Mouse (Mus musculus) limb, embryonic 14.5 days (tissue): ENCODE measurements around the gene Wnt10b. TPM values are rescaled to one million over a fixed set of nuclear protein-coding genes. Genes with fewer than 3 reads are reported as not detected.

Experiments used
- ATAC-seq: fragments of 200-750 bp; cut with Nextera tagmentation; 2 replicates; pipeline ENCODE4 v1.8.0; 2017; ENCODE audit warnings: low read depth, moderate number of reproducible peaks, moderate TSS enrichment; ENCODE audit not compliant: low FRiP score
- DNase-seq: peaks from one replicate; pipeline ENCODE4 v3.0.0-alpha.2; 2015; ENCODE audit warnings: low spot score
- H3K27ac ChIP-seq: fragments of 300-500 bp; sonication (generic); replicated peaks from 2 replicates; pipeline ENCODE4 v1.5.1; 2014; ENCODE audit warnings: low read depth, mild to moderate bottlenecking, low read length, moderate library complexity, mixed read lengths
- H3K27me3 ChIP-seq: fragments of 300-500 bp; sonication (generic); 2 replicates; pipeline ENCODE4 v1.6.1; 2014; ENCODE audit warnings: low read length, mixed read lengths; ENCODE audit not compliant: control insufficient read depth, insufficient read depth
- H3K36me3 ChIP-seq: fragments of 300-500 bp; sonication (generic); 2 replicates; pipeline ENCODE4 v1.6.1; 2014; ENCODE audit warnings: mild to moderate bottlenecking, low read length, moderate library complexity, mixed read lengths; ENCODE audit not compliant: control insufficient read depth, insufficient read depth
- H3K4me1 ChIP-seq: fragments of 300-500 bp; sonication (generic); 2 replicates; pipeline ENCODE4 v1.6.1; 2014; ENCODE audit warnings: antibody characterized with exemption, low read length, mixed read lengths; ENCODE audit not compliant: control insufficient read depth, insufficient read depth
- H3K4me2 ChIP-seq: fragments of 300-500 bp; sonication (generic); replicated peaks from 2 replicates; pipeline ENCODE4 v1.6.1; 2014; ENCODE audit warnings: low read depth, mild to moderate bottlenecking, low read length, moderate library complexity; ENCODE audit not compliant: severe bottlenecking
- H3K4me3 ChIP-seq: fragments of 300-500 bp; sonication (generic); replicated peaks from 2 replicates; pipeline ENCODE4 v1.5.1; 2014; ENCODE audit warnings: low read length
- H3K9ac ChIP-seq: fragments of 300-500 bp; sonication (generic); 2 replicates; pipeline ENCODE4 v1.6.1; 2014; ENCODE audit warnings: mild to moderate bottlenecking, low read depth, low read length, moderate library complexity; ENCODE audit not compliant: severe bottlenecking
- H3K9me3 ChIP-seq: fragments of 300-500 bp; sonication (generic); 2 replicates; pipeline ENCODE4 v1.6.1; 2016; ENCODE audit warnings: low read length; ENCODE audit not compliant: control insufficient read depth
- POLR2A ChIP-seq: fragments of 200-500 bp; IDR thresholded peaks from 2 replicates; pipeline ENCODE4 v1.8.0; 2012; ENCODE audit warnings: inconsistent platforms, mild to moderate bottlenecking, moderate library complexity, borderline replicate concordance; ENCODE audit not compliant: insufficient read depth, insufficient read length; ENCODE audit errors: extremely low read depth
- WGBS: fragments of 180-500 bp; shearing (Covaris S2); extraction: QIAGEN DNeasy Blood & Tissue Kit; methylation state at CpG from one replicate; pipeline ENCODE4 v1.1.7; 2014; 5-methylcytosine and 5-hydroxymethylcytosine counted together
- polyA plus RNA-seq, 2 experiments: library from polyadenylated mRNA; depleted of rRNA in 1 of 2; stranded (reverse) in 1 of 2; unstranded in 1 of 2; fragments of >200 nt; fragmentation: Nextera tagmentation in 1 of 2; extraction: Ambion mirVana in 1 of 2; gene quantifications; 2 replicates each; pipeline versions ENCODE4 v1.2.1 to v1.2.3; 2012 to 2014

Gene Wnt10b
- polyA plus RNA-seq, 2 experiments = 6.3 to 14.9 TPM

- no peak for TF ChIP-seq POLR2A
- H3K27ac ChIP-seq = no peak overlapping the region
- H3K4me2 ChIP-seq = no peak overlapping the region
- H3K4me3 ChIP-seq = no peak overlapping the region
- peaks cover 97% of the 10 kb centered on the region for H3K27me3 ChIP-seq
- no peak overlapping the region for H3K9ac ChIP-seq
- DNase-seq (no peak), ATAC-seq (no peak)
- no peaks in the 10 kb centered on the region for H3K9me3 ChIP-seq
- no peaks in the 10 kb centered on the region for H3K36me3 ChIP-seq
- 8% methylated on average over 13 of the region's 13 CpGs for WGBS
- H3K4me1 ChIP-seq = no peaks in the 10 kb centered on the region
Measured at GRCm38 (mm10) chr15:98796803-98797595, 19.0 kb upstream of the Wnt10b start.

GRCm38 (mm10) chr15:98793141-98793698 is 15.3 kb upstream of the Wnt10b start:
- DNase-seq = no peak
- peak overlapping the region; percentile 45; the same call in 1 of the 2 replicates for H3K4me2 ChIP-seq
- no peaks in the 10 kb centered on the region for H3K36me3 ChIP-seq
- H3K27ac ChIP-seq = no peak overlapping the region
- no peaks in the 10 kb centered on the region for H3K9me3 ChIP-seq
- H3K27me3 ChIP-seq = peaks cover 99% of the 10 kb centered on the region
- WGBS = 3% methylated on average over 13 of the region's 13 CpGs
- no peak for ATAC-seq
- 0 out of 2 replicates have a peak, but pooled peaks cover 2% of the 10 kb centered on the region for H3K4me1 ChIP-seq
- H3K4me3 ChIP-seq = peak overlapping the region; percentile 34; the same call in 1 of the 2 replicates
- H3K9ac ChIP-seq = no peak overlapping the region
- TF ChIP-seq POLR2A = no peak

GRCm38 (mm10) chr15:98792233-98793020 is 14.5 kb upstream of the Wnt10b start:
- no peak overlapping the region for H3K9ac ChIP-seq
- H3K4me2 ChIP-seq = peak overlapping the region; percentile 45
- H3K9me3 ChIP-seq = no peaks in the 10 kb centered on the region
- H3K4me1 ChIP-seq = 0 out of 2 replicates have a peak, but pooled peaks cover 2% of the 10 kb centered on the region
- WGBS = 2% methylated on average over 74 of the region's 75 CpGs
- DNase-seq = no peak
- ATAC-seq = no peak
- no peak for TF ChIP-seq POLR2A
- H3K4me3 ChIP-seq = peak overlapping the region; percentile 34
- peaks cover 99% of the 10 kb centered on the region for H3K27me3 ChIP-seq
- no peak overlapping the region for H3K27ac ChIP-seq
- no peaks in the 10 kb centered on the region for H3K36me3 ChIP-seq

- no peak for ATAC-seq
- no peak overlapping the region for H3K4me2 ChIP-seq
- no peaks in the 10 kb centered on the region for H3K36me3 ChIP-seq
- no peak overlapping the region for H3K9ac ChIP-seq
- DNase-seq = no peak
- 0 out of 2 replicates have a peak, but pooled peaks cover 2% of the 10 kb centered on the region for H3K4me1 ChIP-seq
- H3K9me3 ChIP-seq = no peaks in the 10 kb centered on the region
- no peak overlapping the region for H3K27ac ChIP-seq
- H3K4me3 ChIP-seq = peak overlapping the region; percentile 34; the same call in 1 of the 2 replicates
- peaks cover 96% of the 10 kb centered on the region for H3K27me3 ChIP-seq
- 3% methylated on average over 23 of the region's 23 CpGs for WGBS
- TF ChIP-seq POLR2A = no peak
Measured at GRCm38 (mm10) chr15:98791771-98792170, 13.8 kb upstream of the Wnt10b start.

GRCm38 (mm10) chr15:98791221-98791620 is 13.3 kb upstream of the Wnt10b start:
- H3K9ac ChIP-seq = no peak overlapping the region
- no peak overlapping the region for H3K27ac ChIP-seq
- H3K4me3 ChIP-seq = peak overlapping the region; percentile 34
- no peaks in the 10 kb centered on the region for H3K9me3 ChIP-seq
- no peak for TF ChIP-seq POLR2A
- H3K4me1 ChIP-seq = 0 out of 2 replicates have a peak, but pooled peaks cover 2% of the 10 kb centered on the region
- DNase-seq (no peak), ATAC-seq (no peak)
- H3K36me3 ChIP-seq = no peaks in the 10 kb centered on the region
- WGBS = 0% methylated on average over 12 of the region's 12 CpGs
- H3K27me3 ChIP-seq = peaks cover 90% of the 10 kb centered on the region
- H3K4me2 ChIP-seq = peak overlapping the region; percentile 22
